Mouse (Mus musculus): ENCODE data around the gene Trim17. TPM values are rescaled to one million over a fixed set of nuclear protein-coding genes. Genes with fewer than 3 reads are reported as not detected.
A peak's percentile ranks its signal among the peaks of the same experiment; 100 is the strongest.
"Not testable (repeated sequence)": the region's sequence is repeated elsewhere in the genome, so short reads cannot be mapped to it uniquely, and the experiment has no call there.

The Trim17 gene
- polyA plus RNA-seq, 1 experiment from 2014 or later = 0.35 TPM

- H3K36me3 ChIP-seq (ENCODE audit: control insufficient read depth, insufficient read depth, low read length); H3K9me3 ChIP-seq (ENCODE audit: control insufficient read depth, low read length); ATAC-seq; H3K27me3 ChIP-seq (replicated peaks; ENCODE audit: control insufficient read depth, insufficient read depth, low read length): not testable (repeated sequence)
- H3K9ac ChIP-seq (ENCODE audit: low read depth, low read length) = peak overlapping the region; percentile 77
- WGBS = 1% methylated on average over 17 of the region's 17 CpGs
- peak overlapping the region; percentile 90 for H3K27ac ChIP-seq (ENCODE audit: low read length)
- H3K4me2 ChIP-seq (ENCODE audit: low read depth, low read length) = peak overlapping the region; percentile 96
- peaks cover 26% of the 10 kb centered on the region for H3K4me1 ChIP-seq (ENCODE audit: control insufficient read depth, insufficient read depth, low read length)
- peak overlapping the region; percentile 66 for H3K4me3 ChIP-seq (ENCODE audit: low read length)
These were observed 390 bp upstream of the Trim17 start for GRCm38 (mm10) chr11:58954170-58954419.

- Histone ChIP-seq H3K27me3 (replicated peaks; ENCODE audit: control insufficient read depth, insufficient read depth, low read length) (no peaks in the 10 kb centered on the region), H3K4me3 (ENCODE audit: low read length) (peak overlapping the region; percentile 66), H3K4me1 (ENCODE audit: control insufficient read depth, insufficient read depth, low read length) (peaks cover 30% of the 10 kb centered on the region), H3K4me2 (ENCODE audit: low read depth, low read length) (peak overlapping the region; percentile 66), H3K9me3 (ENCODE audit: control insufficient read depth, low read length) (no peaks in the 10 kb centered on the region), H3K9ac (ENCODE audit: low read depth, low read length) (peak overlapping the region; percentile 86), H3K27ac (ENCODE audit: low read length) (peak overlapping the region; percentile 99), H3K36me3 (ENCODE audit: control insufficient read depth, insufficient read depth, low read length) (peaks cover 6% of the 10 kb centered on the region; the same call in 1 of the 2 replicates)
- WGBS = under 1% methylated on average over 20 of the region's 20 CpGs
- peak; percentile 19; the same call in 1 of the 2 replicates for ATAC-seq
These were observed 820 bp downstream of the Trim17 start for GRCm38 (mm10) chr11:58955143-58955867.

GRCm38 (mm10) chr11:58955868-58956257 lies 1.4 kb downstream of the Trim17 start:
- H3K27ac ChIP-seq (ENCODE audit: low read length) = 0 out of 2 replicates have a peak overlapping the region, but pooled peaks have one; percentile 99

DNA sequence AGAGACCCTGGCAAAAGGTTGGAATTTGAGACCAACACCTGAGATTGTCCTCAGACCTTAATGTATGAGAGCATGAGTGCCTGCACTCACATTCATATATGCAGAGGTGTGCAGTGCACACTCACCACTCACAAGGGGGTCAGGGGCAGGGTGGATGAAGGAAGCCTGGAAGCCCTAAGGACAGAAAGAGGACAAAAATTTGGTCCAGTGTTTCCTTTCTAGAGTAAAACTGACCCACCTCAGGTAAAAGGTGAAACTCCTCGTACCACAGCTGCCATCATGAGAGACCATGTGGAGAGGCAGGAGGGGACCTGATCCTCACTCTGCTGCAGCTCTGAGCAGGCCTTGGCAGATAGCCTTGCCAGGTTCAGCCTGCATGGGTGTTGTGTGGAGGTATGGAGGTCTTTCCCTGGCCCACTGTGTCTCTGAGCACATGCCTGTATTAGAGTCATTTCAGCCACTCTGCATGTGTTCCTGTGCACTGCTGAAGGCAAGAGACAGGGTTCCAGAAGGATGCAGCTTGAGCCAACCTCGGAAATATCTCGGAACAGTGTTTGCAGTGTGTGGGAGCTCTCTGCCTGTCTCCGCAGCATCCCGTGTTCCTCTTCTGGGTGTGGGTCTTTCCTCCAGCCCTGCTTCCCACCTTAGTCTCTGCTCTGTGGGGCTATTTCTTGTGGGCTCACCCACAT lies 2.9 kb downstream of the Trim17 start:
- H3K4me2 ChIP-seq (ENCODE audit: low read depth, low read length) = peak overlapping the region; percentile 66
- H3K4me3 ChIP-seq (ENCODE audit: low read length) = peak overlapping the region; percentile 66
- H3K9me3 ChIP-seq (ENCODE audit: control insufficient read depth, low read length) = peaks cover 5% of the 10 kb centered on the region; the same call in 1 of the 2 replicates
- peak overlapping the region; percentile 86; the same call in 1 of the 2 replicates for H3K9ac ChIP-seq (ENCODE audit: low read depth, low read length)
- H3K27ac ChIP-seq (ENCODE audit: low read length) = no peak overlapping the region
- peaks cover 6% of the 10 kb centered on the region; the same call in 1 of the 2 replicates for H3K36me3 ChIP-seq (ENCODE audit: control insufficient read depth, insufficient read depth, low read length)
- ATAC-seq = no peak
- 0 out of 2 replicates have a peak, but pooled peaks cover 2% of the 10 kb centered on the region for H3K27me3 ChIP-seq (replicated peaks; ENCODE audit: control insufficient read depth, insufficient read depth, low read length)
- H3K4me1 ChIP-seq (ENCODE audit: control insufficient read depth, insufficient read depth, low read length) = peaks cover 30% of the 10 kb centered on the region
- 89% methylated on average over 5 of the region's 5 CpGs for WGBS

More at GRCm38 (mm10) chr11:58955868-58956257, 1.4 kb downstream of the Trim17 start:
- 11% methylated on average over 8 of the region's 8 CpGs for WGBS
- peaks cover 30% of the 10 kb centered on the region for H3K4me1 ChIP-seq (ENCODE audit: control insufficient read depth, insufficient read depth, low read length)
- H3K36me3 ChIP-seq (ENCODE audit: control insufficient read depth, insufficient read depth, low read length) = peaks cover 6% of the 10 kb centered on the region; the same call in 1 of the 2 replicates
- no peaks in the 10 kb centered on the region for H3K9me3 ChIP-seq (ENCODE audit: control insufficient read depth, low read length)
- peak overlapping the region; percentile 86 for H3K9ac ChIP-seq (ENCODE audit: low read depth, low read length)
- no peaks in the 10 kb centered on the region for H3K27me3 ChIP-seq (replicated peaks; ENCODE audit: control insufficient read depth, insufficient read depth, low read length)
- ATAC-seq = no peak
- peak overlapping the region; percentile 66 for H3K4me3 ChIP-seq (ENCODE audit: low read length)
- H3K4me2 ChIP-seq (ENCODE audit: low read depth, low read length) = peak overlapping the region; percentile 66

DNA sequence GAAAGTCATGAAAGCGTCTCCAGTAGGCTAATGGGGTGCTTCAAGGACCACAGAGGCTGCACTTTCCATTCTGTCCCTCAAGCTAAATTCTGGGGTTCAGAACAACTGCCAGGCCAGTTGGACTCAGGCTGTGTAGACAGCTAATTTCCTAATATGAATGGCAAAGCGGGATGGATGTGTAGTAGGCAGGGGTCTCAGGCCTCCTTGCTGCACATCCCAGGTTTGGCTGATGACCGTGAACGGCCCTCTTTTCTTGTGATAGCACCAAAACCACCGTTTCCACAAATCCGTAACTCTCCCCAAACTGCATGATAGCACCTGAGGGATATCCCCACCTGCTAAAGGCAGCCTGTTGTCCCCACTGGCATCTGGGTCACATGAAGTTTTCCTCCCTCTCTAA lies 4.1 kb downstream of the Trim17 start:
- no peak for ATAC-seq
- no peak overlapping the region for H3K9ac ChIP-seq (ENCODE audit: low read depth, low read length)
- H3K4me1 ChIP-seq (ENCODE audit: control insufficient read depth, insufficient read depth, low read length) = peaks cover 27% of the 10 kb centered on the region
- peaks cover 6% of the 10 kb centered on the region; the same call in 1 of the 2 replicates for H3K36me3 ChIP-seq (ENCODE audit: control insufficient read depth, insufficient read depth, low read length)
- H3K4me2 ChIP-seq (ENCODE audit: low read depth, low read length) = no peak overlapping the region
- H3K9me3 ChIP-seq (ENCODE audit: control insufficient read depth, low read length) = peaks cover 5% of the 10 kb centered on the region; the same call in 1 of the 2 replicates
- no peak overlapping the region for H3K4me3 ChIP-seq (ENCODE audit: low read length)
- WGBS = 86% methylated on average over 6 of the region's 6 CpGs
- no peak overlapping the region for H3K27ac ChIP-seq (ENCODE audit: low read length)
- peaks cover 2% of the 10 kb centered on the region; the same call in 1 of the 2 replicates for H3K27me3 ChIP-seq (replicated peaks; ENCODE audit: control insufficient read depth, insufficient read depth, low read length)

DNA sequence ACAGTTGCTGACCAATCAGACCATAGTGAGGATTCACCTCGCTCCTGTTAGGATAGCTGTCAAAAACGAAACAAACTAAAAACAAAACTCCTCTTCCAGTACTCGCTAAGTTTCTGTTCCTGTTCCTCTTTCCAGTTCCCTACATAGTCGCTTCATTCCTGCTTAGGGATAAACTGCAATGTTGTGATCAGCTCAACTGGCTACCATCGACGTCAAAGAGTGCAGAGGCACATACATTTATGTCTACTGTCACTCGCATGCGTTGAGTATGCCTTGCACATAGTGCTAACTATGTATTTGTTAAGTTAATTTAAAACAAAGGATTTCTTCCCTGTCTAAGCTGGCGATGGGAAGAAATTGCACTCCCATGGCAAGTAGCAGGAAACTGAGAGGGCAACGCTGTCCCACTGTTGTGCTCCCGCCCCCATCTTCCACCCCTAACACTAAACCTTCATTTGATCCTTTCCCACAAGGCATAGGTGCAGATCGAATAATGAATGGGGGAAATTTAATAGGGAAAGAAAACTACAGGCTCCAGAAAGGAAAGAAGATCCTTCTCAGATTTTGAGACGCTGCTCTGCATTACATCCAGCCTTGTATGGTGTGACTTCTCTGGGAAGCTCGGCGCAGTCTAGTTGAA lies 4.8 kb downstream of the Trim17 start:
- 32% methylated on average over 15 of the region's 15 CpGs for WGBS
- Histone ChIP-seq H3K9ac (ENCODE audit: low read depth, low read length) (0 out of 2 replicates have a peak overlapping the region, but pooled peaks have one; percentile 4), H3K36me3 (ENCODE audit: control insufficient read depth, insufficient read depth, low read length) (peaks cover 6% of the 10 kb centered on the region; the same call in 1 of the 2 replicates), H3K9me3 (ENCODE audit: control insufficient read depth, low read length) (peaks cover 5% of the 10 kb centered on the region; the same call in 1 of the 2 replicates), H3K27ac (ENCODE audit: low read length) (no peak overlapping the region), H3K4me1 (ENCODE audit: control insufficient read depth, insufficient read depth, low read length) (peaks cover 27% of the 10 kb centered on the region), H3K27me3 (replicated peaks; ENCODE audit: control insufficient read depth, insufficient read depth, low read length) (peaks cover 2% of the 10 kb centered on the region; the same call in 1 of the 2 replicates), H3K4me2 (ENCODE audit: low read depth, low read length) (peak overlapping the region; percentile 88), H3K4me3 (ENCODE audit: low read length) (peak overlapping the region; percentile 49; the same call in 1 of the 2 replicates)
- no peak for ATAC-seq

DNA sequence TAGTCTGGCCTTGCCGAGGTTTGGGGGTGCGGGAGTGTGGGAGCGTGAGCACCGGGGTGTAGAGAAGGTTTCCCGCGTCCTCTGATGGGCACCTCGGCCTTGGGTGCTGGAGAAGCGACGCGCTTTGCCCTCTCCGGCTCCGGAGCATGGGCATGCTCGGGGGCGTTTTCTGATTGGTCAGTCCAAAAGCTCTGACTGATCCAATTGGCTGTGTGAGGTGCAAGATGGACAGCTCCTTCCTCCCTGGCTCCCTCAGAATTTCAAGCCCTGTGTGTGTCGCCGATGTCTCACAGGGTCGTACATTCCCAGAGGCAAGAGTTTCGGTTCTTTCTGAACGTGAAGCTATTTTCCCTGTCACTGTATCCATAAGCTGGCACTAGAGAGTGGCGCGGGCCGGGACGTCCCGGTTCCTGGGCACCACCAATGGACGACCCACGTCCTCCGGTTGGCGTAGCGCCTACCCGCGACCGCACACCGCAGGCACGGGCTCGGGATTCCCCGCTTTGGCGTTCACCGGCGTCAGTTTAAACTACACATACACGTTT lies 5.5 kb downstream of the Trim17 start:
- 3% methylated on average over 40 of the region's 40 CpGs for WGBS
- H3K27me3 ChIP-seq (replicated peaks; ENCODE audit: control insufficient read depth, insufficient read depth, low read length) = peaks cover 2% of the 10 kb centered on the region; the same call in 1 of the 2 replicates
- H3K4me3 ChIP-seq (ENCODE audit: low read length) = peak overlapping the region; percentile 49
- peak overlapping the region; percentile 50; the same call in 1 of the 2 replicates for H3K9ac ChIP-seq (ENCODE audit: low read depth, low read length)
- H3K36me3 ChIP-seq (ENCODE audit: control insufficient read depth, insufficient read depth, low read length) = peaks cover 6% of the 10 kb centered on the region; the same call in 1 of the 2 replicates
- H3K4me2 ChIP-seq (ENCODE audit: low read depth, low read length) = peak overlapping the region; percentile 88
- H3K27ac ChIP-seq (ENCODE audit: low read length) = no peak overlapping the region; the same call in 1 of the 2 replicates
- ATAC-seq = peak; percentile 84
- H3K9me3 ChIP-seq (ENCODE audit: control insufficient read depth, low read length) = peaks cover 5% of the 10 kb centered on the region; the same call in 1 of the 2 replicates
- H3K4me1 ChIP-seq (ENCODE audit: control insufficient read depth, insufficient read depth, low read length) = peaks cover 29% of the 10 kb centered on the region

- 58% methylated on average over 50 of the region's 50 CpGs for WGBS
- Histone ChIP-seq H3K27ac (ENCODE audit: low read length) (no peak overlapping the region), H3K4me2 (ENCODE audit: low read depth, low read length) (no peak overlapping the region), H3K4me3 (ENCODE audit: low read length) (no peak overlapping the region), H3K36me3 (ENCODE audit: control insufficient read depth, insufficient read depth, low read length) (peaks cover 6% of the 10 kb centered on the region; the same call in 1 of the 2 replicates), H3K27me3 (replicated peaks; ENCODE audit: control insufficient read depth, insufficient read depth, low read length) (peaks cover 2% of the 10 kb centered on the region; the same call in 1 of the 2 replicates), H3K9me3 (ENCODE audit: control insufficient read depth, low read length) (peaks cover 5% of the 10 kb centered on the region; the same call in 1 of the 2 replicates), H3K4me1 (ENCODE audit: control insufficient read depth, insufficient read depth, low read length) (peaks cover 31% of the 10 kb centered on the region), H3K9ac (ENCODE audit: low read depth, low read length) (no peak overlapping the region)
- no peak for ATAC-seq
These were observed 7.1 kb downstream of the Trim17 start for GRCm38 (mm10) chr11:58961364-58962177.
